Mouse (Mus musculus): ENCODE measurements around the gene Snrpd3. TPM values are rescaled to one million over a fixed set of nuclear protein-coding genes. Genes with fewer than 3 reads are reported as not detected.
A peak's percentile ranks its signal among the peaks of the same experiment; 100 is the strongest.

The Snrpd3 gene
- polyA plus RNA-seq, 1 experiment from 2014 or later, result 203 TPM

- peak; percentile 94 for TF ChIP-seq CTCF (IDR thresholded peaks at IDR 0.05)
- ChIA-PET CTCF (interaction anchor here (0.7 to 3.4 kb wide), 17 partner anchors 8 to 366 kb away, joined by 3 to 14 read pairs (median 4); no protein-coding TSS in a partner anchor), POLR2A (no interaction called here)
- DNase-seq (ENCODE audit: low read depth, low spot score) (peak; percentile 31), ATAC-seq (peak; percentile 61)
- H3K27me3 ChIP-seq, result peaks cover 13% of the 10 kb centered on the region
- in situ Hi-C loops (cut with MboI; ENCODE audit: low pct_unique_long_range_greater_than_20kb), result loop anchor here (5.0 kb wide), 4 partner anchors 51 to 366 kb away; partner anchors contain the start of gene Gm5134
These were observed 68.7 kb downstream of the Snrpd3 start for GRCm38 (mm10) chr10:75585876-75586552.

- H3K27me3 ChIP-seq, result peaks cover 13% of the 10 kb centered on the region
- CTCF ChIA-PET, result interaction anchor here (0.7 to 3.4 kb wide), 17 partner anchors 9 to 366 kb away, joined by 3 to 14 read pairs (median 4); no protein-coding TSS in a partner anchor
- in situ Hi-C loops (cut with MboI; ENCODE audit: low pct_unique_long_range_greater_than_20kb), result loop anchor here (5.0 kb wide), 4 partner anchors 51 to 366 kb away; partner anchors contain the start of gene Gm5134
- no peak for TF ChIP-seq CTCF (IDR thresholded peaks at IDR 0.05)
- POLR2A ChIA-PET, result no interaction called here
- no peak for DNase-seq (ENCODE audit: low read depth, low spot score)
- ATAC-seq, result no peak
These were observed 69.2 kb downstream of the Snrpd3 start for GRCm38 (mm10) chr10:75586553-75586879.

Other genes starting within 250 kb of the Snrpd3 start
- 0.83 TPM for gene Adora2a, start 200.7 kb upstream of the Snrpd3 start, polyA plus RNA-seq (2021)
- gene Upb1, start 116.4 kb upstream of the Snrpd3 start, polyA plus RNA-seq (2021), result not detected
- 19.7 TPM for gene Gucd1, start 421 bp downstream of the Snrpd3 start, polyA plus RNA-seq (2021)
- gene Lrrc75b, start 42.8 kb downstream of the Snrpd3 start, polyA plus RNA-seq (2021), result 2.0 TPM
- gene Ggt1, start 44.1 kb downstream of the Snrpd3 start, polyA plus RNA-seq (2021), result 2.1 TPM
- not detected for gene Ggt5, start 71.8 kb downstream of the Snrpd3 start, polyA plus RNA-seq (2021)
- 0.15 TPM for gene Susd2, start 126.5 kb downstream of the Snrpd3 start, polyA plus RNA-seq (2021)
- 40.7 TPM for gene Cabin1, start 246.8 kb downstream of the Snrpd3 start, polyA plus RNA-seq (2021)